Mouse (Mus musculus) testis, adult 2 months (tissue): Measurements from ENCODE around the gene Limk1. TPM values are rescaled to one million over a fixed set of nuclear protein-coding genes. Genes with fewer than 3 reads are reported as not detected.

Experiments
- H3K27ac ChIP-seq: fragments of 200-500 bp; 2 replicates; pipeline ENCODE4 v1.5.1; 2012; ENCODE audit warnings: low read depth, low read length; ENCODE audit not compliant: control insufficient read depth, insufficient read depth
- H3K27me3 ChIP-seq: fragments of 200-500 bp; 2 replicates; pipeline ENCODE4 v1.6.1; 2012; ENCODE audit warnings: mild to moderate bottlenecking, low read length, moderate library complexity; ENCODE audit not compliant: control insufficient read depth, insufficient read depth
- H3K36me3 ChIP-seq: fragments of 200-500 bp; 2 replicates; pipeline ENCODE4 v1.6.1; 2012; ENCODE audit warnings: mild to moderate bottlenecking, low read length; ENCODE audit not compliant: control insufficient read depth, insufficient read depth
- H3K4me1 ChIP-seq: fragments of 200-500 bp; 2 replicates; pipeline ENCODE4 v1.6.1; 2012; ENCODE audit warnings: low read length; ENCODE audit not compliant: control insufficient read depth, insufficient read depth
- H3K4me3 ChIP-seq: fragments of 200-500 bp; 2 replicates; pipeline ENCODE4 v1.5.1; 2012; ENCODE audit warnings: low read depth, mild to moderate bottlenecking, low read length, moderate library complexity, mixed read lengths; ENCODE audit not compliant: control insufficient read depth
- CTCF ChIP-seq: fragments of 200-500 bp; IDR thresholded peaks from 2 replicates; pipeline ENCODE4 v1.5.1; 2012; ENCODE audit warnings: low read depth, mild to moderate bottlenecking, inconsistent platforms, low read length, moderate library complexity; ENCODE audit not compliant: control insufficient read depth, insufficient read depth, insufficient replicate concordance
- POLR2A ChIP-seq: fragments of 200-500 bp; IDR thresholded peaks from 2 replicates; pipeline ENCODE4 v1.6.1; 2012; ENCODE audit warnings: low read depth, mild to moderate bottlenecking, inconsistent platforms, low read length, moderate library complexity; ENCODE audit not compliant: control insufficient read depth
- polyA plus RNA-seq: library from polyadenylated mRNA; depleted of rRNA; stranded (reverse); fragments of >200 nt; gene quantifications from 2 replicates; pipeline ENCODE4 v1.2.3, GENCODE M21; 2012; rRNA removed

Limk1 gene
- polyA plus RNA-seq, 1 experiment: 16.3 TPM

- Histone ChIP-seq H3K36me3 (no peaks in the 10 kb centered on the region), H3K27ac (no peak overlapping the region)
These were observed 82.1 kb downstream of the Limk1 start for GRCm38 (mm10) chr5:134606314-134606713.

More at GRCm38 (mm10) chr5:134606314-134606713, 82.1 kb downstream of the Limk1 start:
- peaks cover 9% of the 10 kb centered on the region for H3K4me1 ChIP-seq
- no peaks in the 10 kb centered on the region for H3K27me3 ChIP-seq
- no peak overlapping the region for H3K4me3 ChIP-seq
- TF ChIP-seq CTCF (no peak), POLR2A (no peak)

Other genes with a start within 250 kb of the Limk1 start
- gene Gtf2ird1, start 231.9 kb downstream of the Limk1 start, polyA plus RNA-seq: 29.1 and 40.3 TPM in 2 replicates
- 4.2 and 5.7 TPM in 2 replicates for gene Clip2, start 136.2 kb downstream of the Limk1 start, polyA plus RNA-seq
- gene Syna, start 128.4 kb downstream of the Limk1 start, polyA plus RNA-seq: 0.27 and 0.43 TPM in 2 replicates
- 304 and 310 TPM in 2 replicates for gene Rfc2, start 107.2 kb downstream of the Limk1 start, polyA plus RNA-seq
- 8.0 and 8.3 TPM in 2 replicates for gene Lat2, start 73.6 kb downstream of the Limk1 start, polyA plus RNA-seq
- gene Eif4h, start 49.1 kb downstream of the Limk1 start, polyA plus RNA-seq: 177 and 183 TPM in 2 replicates
- gene Eln, start 58.7 kb upstream of the Limk1 start, polyA plus RNA-seq: 12.8 and 13.8 TPM in 2 replicates
- 293 and 298 TPM in 2 replicates for gene Tmem270, start 218.1 kb upstream of the Limk1 start, polyA plus RNA-seq
- gene Cldn13, start 226.9 kb upstream of the Limk1 start, polyA plus RNA-seq: 11.2 and 12.2 TPM in 2 replicates
- gene Mettl27, start 243.8 kb upstream of the Limk1 start, polyA plus RNA-seq: 6.3 and 6.9 TPM in 2 replicates